Mouse (Mus musculus): ENCODE results near the gene Slc10a1.
"Not testable (repeated sequence)": the region's sequence is repeated elsewhere in the genome, so short reads cannot be mapped to it uniquely, and the experiment has no call there.

Gene Slc10a1

DNA sequence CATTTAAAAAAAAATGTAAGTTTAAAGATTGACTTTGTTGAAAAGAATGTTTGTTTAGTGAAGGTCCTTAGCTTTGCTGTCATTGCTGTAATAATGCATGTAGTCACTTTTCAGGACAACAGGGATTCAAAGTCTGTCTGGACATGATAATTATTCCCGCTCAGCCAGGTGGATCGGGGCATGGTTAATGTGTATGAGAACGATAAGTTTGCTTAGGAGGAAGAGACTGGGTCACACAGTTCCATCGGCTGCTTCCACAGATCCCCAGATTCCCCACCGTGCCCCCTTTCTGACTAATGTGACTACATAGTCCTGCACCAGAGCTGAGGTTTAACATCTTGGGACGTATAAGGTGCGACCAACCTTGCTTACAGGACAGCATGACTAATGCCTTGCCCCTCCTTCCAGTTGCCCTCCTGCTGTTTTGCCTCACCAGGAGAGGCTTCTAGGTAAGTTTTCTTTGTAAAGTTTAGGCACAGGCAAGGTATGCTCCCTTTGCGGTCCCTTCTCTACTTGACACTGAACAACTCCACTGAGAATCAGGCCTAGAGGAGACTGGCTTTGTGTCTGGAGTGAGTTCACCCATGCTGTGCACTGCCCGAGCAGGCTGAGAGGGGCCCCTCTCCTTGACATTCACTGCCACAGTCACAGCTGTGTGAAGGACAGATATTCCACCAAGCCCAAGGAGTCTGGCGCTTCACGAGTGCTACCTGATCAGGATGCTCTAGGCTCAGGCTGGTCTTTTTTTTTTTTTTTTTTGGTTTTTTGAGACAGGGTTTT is 2.3 kb downstream of the Slc10a1 start:
- DNase-seq (ENCODE audit: low spot score), result no peak

DNA sequence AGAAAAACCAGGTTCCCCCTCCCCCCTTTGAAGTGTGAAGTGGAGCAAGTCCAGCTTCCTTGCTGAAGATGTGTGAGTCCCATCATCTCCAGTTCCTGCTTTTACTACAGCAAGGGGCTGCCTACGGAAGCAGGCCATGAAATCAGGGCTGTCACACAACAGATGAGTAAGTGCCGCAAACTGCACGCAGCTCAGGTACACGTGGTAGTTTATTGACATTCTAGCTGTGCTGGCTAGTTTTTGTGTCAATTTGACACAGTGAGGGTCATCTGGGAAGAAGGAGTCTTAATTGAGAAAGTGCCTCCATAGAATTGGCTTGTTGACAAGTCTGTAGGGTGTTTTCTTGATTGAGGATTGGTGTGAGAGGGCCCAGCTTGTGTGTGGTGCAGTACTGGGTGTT is 5.9 kb downstream of the Slc10a1 start:
- no peak for DNase-seq (ENCODE audit: low spot score)

DNA sequence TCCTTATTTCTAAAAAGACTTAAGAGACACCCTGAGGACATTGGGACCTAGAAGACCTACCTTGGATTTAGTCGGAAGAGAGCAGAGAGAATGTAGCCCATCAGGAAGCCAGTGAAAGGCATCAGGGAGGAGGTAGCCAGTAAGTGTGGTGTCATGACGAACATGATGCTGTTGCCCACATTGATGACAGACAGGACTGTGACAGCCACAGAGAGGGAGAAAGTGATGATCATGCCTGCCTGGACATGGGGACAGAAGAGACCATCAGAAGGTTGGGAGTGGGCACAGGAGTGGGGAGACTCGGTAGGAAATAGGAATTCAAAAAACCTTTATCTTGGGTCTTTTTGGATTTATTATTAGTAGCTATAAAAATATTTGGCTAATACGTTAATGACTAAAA is 10.5 kb downstream of the Slc10a1 start:
- DNase-seq (ENCODE audit: low spot score), result no peak

DNA sequence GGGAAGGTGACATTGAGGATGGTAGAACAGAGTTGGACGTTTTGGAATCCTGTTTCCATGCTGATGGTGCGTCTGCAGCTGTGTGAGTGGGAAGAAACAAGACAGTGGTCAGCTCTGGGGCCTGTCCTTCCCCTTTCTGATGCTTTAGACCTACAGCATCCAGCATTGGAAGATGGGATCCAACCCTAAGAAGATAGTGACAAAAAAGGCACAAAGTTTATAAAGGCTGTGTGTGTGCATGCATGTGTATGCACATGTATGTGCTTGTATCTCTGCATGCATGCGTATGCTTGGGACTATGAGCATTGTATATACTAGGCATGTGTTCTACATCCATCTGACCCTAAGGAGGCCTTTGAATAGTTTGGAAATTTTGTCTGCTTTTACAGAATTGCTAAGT is 12.5 kb downstream of the Slc10a1 start:
- DNase-seq (ENCODE audit: low spot score), result no peak

DNA sequence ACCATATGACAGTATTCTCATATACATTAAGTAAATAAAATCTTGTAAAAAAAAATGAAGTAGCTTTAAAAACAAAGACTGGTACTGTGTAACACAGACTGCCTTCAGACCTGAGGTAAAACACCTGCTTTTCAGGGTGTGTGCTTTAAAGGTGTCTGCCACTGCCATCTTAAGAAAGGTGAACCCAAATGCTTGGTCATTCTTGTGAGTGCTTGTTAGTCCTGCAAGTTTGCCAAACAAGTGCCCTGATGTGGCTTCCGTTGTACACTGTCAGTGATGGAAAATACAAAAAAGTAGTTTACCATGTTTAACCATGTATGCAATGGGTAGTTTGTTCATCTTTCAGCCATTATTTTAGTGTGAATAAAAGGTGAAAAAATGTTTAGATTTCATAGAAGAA is 16.0 kb downstream of the Slc10a1 start:
- DNase-seq (ENCODE audit: low spot score), result no peak

DNA sequence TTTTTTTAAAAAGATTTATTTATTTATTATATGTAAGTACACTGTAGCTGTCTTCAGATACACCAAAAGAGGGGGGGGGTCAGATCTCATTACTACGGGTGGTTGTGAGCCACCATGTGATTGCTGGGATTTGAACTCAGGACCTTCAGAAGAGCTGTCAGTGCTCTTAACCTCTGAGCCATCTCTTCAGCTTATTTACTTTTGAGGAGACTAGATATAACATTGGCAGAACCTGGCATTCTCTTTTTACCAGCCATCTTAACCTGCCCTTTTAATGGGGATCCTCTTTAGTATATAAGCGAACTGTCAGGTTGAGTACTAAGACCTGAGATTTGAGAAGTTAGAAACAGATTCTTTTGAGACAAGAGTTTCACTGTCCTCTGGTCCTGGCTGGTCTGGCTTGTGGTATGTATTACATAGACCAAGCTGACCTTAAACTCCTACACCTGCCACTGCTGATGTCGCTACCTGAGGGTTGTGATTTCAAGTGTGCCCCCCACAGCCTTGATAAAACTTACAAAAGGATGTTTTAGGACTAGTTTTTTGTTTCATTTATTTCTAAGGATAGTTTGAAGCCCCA is 16.8 kb downstream of the Slc10a1 start:
- no peak for DNase-seq (ENCODE audit: low spot score)

DNA sequence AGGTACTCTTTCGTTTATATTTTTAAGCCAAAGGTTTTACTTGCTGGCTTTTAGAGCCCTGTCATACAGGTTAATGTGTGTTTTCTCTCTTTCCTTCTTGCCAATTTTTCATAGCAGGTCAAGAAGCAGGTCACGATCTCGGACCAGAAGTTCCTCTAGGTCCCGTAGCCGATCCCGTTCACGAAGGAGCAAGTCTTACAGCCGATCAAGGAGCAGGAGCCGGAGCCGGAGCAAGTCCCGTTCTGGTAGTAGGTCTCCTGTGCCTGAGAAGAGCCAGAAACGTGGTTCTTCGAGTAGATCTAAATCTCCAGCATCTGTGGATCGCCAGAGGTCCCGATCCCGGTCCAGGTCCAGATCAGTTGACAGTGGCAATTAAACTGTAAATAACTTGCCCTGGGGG is 18.9 kb downstream of the Slc10a1 start:
- DNase-seq (ENCODE audit: low spot score), result not testable (repeated sequence)

DNA sequence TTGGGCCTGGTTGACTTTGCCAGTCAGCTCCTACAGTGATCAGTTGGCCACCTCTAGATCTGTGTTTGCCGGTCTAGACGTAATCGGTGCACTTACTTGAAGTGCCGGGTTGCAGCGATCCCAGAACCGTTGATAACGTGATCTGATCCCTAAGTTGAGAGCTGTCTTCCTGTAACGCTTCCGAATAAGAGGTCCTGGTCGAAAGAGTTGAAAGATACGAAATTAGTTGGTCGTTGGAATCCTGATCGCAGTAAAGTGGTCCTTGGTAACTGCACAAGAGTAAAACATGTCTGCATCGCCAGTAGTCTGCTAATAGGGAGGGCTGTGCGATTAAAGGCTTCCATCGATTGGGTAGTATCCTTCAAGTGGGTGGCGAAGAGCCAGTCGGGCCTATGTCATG is 20.3 kb downstream of the Slc10a1 start:
- no peak for DNase-seq (ENCODE audit: low spot score)

DNA sequence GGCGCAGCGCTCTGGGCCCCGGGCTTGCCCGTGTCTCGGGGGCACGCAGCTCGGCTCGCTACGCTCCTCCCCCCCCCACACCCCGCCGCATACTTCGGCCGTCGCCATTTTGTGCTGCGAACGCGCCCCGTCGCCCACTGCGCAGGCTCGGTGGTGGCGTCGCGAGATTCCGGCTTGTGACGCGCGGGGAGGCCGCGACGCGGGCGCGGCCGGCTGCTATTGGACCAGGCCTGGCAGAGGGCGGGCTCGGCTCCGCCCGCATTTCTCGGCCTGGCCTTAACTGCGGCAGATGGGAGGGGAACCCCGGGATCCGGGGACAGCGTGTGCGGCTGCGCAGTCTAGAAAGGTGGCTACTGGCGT is 22.5 kb downstream of the Slc10a1 start:
- DNase-seq (ENCODE audit: low spot score), result peak; percentile 98

DNA sequence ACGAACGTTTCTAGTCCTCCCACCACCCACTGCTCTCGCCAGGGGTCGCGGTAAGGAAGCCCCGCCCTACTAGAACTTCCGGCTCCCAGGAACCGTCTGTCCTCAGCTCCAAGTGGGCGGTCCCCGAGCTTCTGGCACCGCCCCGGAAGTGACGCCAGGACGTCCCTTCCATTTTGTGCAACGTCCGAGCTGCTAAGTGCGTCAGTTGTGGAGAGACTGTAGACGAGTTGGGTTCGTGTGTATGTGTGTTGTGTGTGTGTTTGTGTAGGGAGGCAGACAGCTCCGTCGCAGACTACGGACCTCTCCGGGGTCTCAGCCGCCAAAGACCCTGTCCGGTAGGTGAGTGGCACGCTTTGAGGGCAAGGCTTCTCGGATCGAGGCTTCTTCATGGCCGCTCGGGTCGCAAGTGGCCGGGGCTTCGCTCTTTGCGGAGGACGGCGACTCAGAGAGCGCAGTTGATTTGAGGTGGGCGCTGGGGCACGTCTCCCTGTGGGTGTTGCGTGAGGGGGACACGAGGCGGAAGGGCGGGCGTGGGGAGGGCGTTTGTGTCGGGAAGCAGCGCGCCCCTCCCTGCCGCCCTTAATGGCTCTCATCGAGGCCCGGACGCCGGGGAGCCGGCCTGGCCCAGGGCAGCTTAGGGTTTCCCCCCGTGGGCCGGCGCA is 23.0 kb downstream of the Slc10a1 start, which contains the start of gene Srsf5:
Gene Srsf5 (plus strand): TSS at position 171 of the 662 bp plus-strand sequence.
- DNase-seq (ENCODE audit: low spot score), result peak; percentile 98

DNA sequence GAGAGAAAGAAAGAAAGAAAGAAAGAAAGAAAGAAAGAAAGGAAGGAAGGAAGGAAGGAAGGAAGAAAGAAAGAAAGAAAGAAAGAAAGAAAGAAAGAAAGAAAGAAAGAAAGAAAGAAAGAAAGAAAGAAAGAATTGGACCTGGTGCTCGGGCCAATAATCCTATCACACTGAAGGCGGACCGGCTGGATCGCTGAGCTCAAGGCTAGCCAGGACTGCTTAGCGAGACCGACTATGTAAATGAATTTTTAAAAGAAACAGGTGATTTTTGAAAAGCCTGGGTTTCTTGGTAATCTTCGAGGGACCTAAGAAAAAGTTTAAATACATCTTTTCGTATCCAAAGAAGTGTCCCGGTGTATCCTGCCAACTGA is 23.6 kb downstream of the Slc10a1 start:
- not testable (repeated sequence) for DNase-seq (ENCODE audit: low spot score)

DNA sequence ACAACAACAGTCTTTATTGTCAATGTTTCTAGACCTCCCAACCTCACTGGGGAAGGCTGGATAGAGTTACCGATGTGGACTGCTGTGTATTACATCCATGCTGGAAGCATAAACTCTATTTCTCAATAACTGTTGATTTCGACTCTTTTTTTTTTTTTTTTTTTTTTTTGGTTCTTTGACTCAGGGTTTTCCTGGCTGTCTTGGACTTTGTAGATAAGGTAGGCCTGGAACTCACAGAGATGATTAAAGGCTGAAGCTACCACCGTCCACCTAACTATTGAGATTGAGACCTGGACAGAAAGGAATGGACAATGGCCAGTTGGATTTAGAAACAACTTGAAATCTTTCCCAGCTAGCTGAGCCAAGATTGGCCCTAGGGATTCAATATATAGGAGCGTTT is 24.3 kb downstream of the Slc10a1 start:
- DNase-seq (ENCODE audit: low spot score), result no peak

DNA sequence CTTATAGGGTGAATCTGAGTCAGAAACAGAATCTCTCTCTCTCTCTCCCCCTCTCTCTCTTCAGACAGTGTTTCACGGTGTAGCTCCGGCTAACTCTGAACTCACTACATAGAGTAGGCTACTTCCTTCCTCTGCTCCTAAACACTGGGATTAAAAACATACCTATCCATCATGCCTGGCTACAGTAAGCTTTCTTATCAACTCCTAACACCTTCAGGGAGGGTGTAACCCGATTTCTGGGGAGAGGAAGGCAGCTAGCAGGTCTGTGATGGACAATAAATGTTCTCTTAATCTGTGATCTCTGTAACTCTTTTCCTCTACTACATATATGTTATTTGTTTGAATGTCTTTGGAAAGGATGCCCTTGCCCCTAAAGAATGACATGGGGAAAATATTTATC is 25.1 kb downstream of the Slc10a1 start:
- no peak for DNase-seq (ENCODE audit: low spot score)

DNA sequence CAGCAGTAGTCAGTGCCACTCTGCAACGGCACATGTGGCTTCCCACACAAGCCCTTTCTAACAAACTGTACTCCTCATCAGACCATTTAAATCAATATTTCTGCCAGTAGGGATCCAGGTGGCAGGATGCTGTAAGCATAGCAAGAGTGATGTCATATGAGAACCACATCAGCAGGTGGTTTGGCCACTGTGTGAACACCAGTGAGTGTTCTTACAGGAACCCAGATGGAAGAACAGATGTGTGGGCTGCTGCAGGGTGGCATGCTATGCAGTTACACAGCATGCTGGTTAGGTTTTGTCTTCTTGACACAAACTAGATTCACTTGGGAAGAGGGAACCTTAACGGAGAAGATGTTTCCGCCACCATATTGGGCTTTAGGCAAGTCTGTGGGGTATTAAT is 26.6 kb downstream of the Slc10a1 start:
- no peak for DNase-seq (ENCODE audit: low spot score)

DNA sequence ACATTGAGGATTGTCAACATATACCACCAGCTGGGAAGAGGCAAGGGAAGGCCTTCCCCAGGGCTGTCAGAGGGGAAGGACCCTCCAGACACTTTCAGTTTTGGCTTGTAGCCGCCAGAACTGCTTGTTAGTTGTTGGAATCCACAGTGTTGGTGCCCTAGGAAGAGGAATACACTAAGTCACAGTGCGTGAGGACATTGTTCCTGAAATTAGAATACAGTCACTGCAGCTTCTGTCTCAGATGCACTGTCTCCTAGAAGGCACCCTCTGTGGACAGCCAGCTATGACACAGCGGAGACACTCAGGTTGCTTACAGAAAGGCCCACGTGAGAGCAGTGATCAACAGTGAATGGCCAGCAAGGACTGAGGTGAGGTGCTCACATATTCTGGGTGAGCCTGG is 29.3 kb downstream of the Slc10a1 start:
- DNase-seq (ENCODE audit: low spot score), result no peak

DNA sequence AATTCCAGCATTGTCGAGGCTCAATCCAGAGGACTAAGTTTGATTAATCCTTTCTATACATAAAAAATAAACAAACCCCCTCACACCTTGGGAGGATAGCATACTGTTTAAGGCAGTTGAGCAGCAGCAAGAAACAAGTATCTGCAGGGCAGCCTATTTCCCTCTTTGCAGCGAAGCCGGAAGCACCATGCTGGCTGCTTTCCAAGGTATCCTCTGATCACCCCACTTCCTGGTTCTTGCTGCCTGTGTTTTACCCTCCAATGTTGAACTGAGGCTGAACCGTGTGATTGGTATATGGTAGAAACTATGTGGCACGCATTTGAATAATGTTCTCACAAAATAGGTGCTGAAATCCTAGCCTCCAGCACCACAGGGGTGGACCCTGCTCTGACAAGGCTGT is 29.9 kb downstream of the Slc10a1 start:
- DNase-seq (ENCODE audit: low spot score), result peak; percentile 51

DNA sequence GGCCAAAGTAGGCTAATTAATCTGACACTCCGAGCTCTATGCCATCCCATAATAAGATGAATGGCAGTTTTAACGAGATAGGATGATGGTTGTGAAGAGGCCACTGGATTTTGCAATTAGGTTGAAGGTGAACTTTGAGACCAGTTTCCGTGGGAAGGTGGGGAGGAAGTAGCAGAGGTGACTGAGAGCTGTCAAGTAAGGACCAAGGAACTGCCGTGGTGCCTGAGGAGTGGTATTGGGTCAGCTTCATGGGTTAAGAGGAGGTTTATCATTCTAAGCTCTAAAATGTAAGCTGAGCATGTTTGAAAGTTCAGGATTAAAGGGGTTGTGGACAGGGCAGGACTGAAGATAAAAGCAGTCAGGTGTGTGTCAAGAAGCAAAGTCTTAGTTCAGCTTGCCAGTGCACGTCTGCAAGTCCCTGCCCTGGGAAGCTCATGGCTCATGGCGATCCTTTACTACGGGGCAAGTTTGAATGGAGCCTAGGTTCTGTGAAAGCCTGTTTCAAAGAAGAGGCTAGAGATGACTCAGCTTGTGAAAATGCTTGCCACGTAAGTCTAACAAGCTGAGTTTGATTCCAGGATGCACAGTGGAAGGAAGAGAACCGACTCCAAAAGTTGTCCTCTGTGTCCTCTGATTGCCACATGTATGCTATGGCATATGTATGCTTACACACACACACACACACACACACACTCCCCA is 31.0 kb downstream of the Slc10a1 start:
- no peak for DNase-seq (ENCODE audit: low spot score)

DNA sequence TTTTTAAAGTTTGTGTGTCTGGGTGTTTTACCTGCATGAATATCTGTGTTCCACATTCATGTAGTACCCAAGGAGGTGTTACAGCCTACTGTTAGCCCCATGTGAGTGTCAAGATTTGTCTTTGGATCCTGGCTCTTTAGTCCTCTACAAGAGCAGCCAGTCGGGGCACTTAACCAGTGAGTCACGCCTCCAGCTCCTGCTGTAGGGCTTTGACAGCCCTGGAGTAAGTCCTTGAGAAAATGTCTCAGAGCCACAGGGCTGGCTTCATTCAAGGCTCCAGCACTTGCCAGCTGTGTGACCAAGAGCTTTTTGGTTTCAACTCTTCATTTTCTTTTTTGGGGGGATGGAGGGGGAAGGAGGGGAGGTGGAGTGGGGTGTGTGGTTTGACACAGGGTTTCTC is 31.8 kb downstream of the Slc10a1 start:
- DNase-seq (ENCODE audit: low spot score), result no peak

DNA sequence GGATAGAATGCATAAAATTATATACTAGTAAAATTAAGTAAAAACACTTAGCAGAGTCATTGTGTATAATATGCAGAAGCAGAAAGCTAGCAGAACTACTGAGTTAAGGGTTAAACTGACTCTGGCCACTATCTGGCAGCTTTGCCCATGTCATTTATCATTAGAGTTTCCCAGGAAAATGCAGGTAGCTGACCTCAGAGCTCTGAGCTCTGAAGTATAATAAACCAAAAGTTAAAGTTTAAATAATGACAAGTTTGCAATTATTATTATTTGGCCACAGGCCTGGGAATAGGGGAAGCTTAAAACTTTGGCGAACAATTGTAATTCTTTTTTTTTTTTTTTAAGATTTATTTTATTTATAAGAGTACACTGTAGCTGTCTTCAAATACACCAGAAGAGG is 35.6 kb downstream of the Slc10a1 start:
- DNase-seq (ENCODE audit: low spot score), result no peak

DNA sequence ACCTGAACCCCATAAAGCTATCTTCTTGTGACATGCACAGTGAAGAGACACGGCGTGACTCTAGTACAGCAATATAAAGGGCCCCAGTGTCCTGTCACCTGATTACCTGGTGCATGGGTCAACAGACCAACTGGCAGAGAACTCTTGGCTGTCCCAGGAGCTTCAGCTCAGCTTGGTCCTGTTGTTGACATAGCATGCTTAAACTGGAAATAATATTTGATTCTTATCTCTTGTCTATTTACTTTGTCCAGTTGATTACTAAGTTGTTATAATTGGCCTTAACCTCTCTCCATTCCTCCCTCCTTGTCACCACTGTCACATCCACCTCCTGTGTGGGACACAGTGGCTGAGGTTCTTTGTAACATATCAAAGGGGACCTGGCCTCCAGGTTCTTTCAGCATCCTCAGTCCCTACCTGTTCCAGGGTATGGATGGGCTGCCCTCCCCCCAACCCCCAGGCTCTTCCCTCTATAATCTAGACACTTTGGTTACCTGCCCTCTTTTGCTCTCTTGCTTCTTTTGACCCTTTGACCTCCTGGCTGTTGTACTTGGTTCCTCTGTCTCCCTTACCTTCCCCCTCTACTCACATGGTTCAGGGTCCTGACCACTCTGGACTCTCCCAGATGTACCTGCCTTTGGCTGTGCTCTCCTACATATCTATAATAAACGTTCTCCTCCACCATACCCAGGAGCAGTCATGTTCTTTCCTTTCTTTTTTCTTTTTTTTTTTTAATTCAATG is 36.9 kb downstream of the Slc10a1 start:
- no peak for DNase-seq (ENCODE audit: low spot score)

DNA sequence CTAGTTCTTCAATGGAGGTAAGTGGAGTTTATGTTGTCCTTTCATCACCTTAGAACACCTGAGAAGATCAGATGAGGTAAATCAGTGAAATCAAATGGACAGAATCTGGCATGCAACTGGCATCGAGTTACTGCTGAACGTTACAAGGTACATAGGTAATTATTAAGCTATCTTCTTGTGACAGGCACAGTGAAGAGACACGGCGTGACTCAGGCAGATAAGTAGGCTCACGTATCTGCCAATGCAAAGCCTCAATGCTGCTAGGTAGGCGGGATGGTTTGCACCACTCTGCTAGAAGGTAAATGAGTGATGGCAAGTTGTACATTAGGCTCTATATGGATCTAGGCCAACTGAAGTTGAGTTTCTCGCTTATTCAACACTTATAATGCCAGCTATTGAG is 38.4 kb downstream of the Slc10a1 start:
- no peak for DNase-seq (ENCODE audit: low spot score)

DNA sequence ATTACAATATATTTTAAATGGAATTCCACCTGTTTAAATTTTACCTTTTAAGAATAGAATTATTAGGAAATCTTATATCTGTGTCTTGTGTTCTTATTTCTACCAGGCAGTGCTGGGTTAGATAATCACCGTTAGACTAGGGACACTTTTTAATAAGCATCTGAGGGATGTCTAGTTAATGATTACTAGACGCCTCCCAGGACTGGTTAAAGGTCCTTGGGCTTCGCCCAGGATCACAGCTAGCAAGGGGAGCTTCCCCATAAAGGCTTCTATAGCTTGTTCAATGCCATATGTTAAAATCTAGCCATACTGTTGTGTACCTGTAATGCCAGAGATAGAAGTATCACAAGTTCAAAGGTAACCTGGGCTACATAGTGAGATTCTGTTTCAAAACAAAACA is 39.6 kb downstream of the Slc10a1 start:
- DNase-seq (ENCODE audit: low spot score), result no peak

All from MN1 (cell line).